Mouse (Mus musculus) heart, adult 8-10 months (tissue): ENCODE data around the gene Olfr1446. TPM values are rescaled to one million over a fixed set of nuclear protein-coding genes. Genes with fewer than 3 reads are reported as not detected.

Experiments
- DNase-seq: peaks from one replicate; pipeline ENCODE4 v3.0.0; 2022; ENCODE audit warnings: low spot score
- total RNA-seq, 4 experiments: library from RNA; stranded (reverse); gene quantifications; 2 replicates each; pipeline ENCODE4 v1.2.4; 2022

Gene Olfr1446
- total RNA-seq = not detected

DNA sequence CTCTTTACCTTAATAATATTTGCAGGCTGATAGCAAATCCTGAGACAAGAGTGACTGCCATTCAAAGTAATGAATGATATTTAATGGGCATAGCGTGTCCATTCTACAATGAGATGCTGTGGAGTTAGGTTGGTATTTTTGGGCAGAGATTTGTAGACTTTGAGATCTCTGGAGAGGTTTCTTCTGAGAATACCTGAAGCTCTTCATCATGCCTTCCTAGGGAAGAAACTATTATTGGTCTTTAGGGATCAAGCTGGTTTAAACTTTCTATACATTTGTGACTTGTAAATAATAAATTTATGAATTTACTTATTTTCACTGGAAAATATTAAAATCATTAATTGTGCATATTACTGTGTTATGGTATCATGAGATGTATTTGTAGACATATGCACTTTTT lies at the start of gene Olfr1446:
Gene Olfr1446 (minus strand): TSS at position 101 of the 400 bp plus-strand sequence.
- no peak for DNase-seq

DNA sequence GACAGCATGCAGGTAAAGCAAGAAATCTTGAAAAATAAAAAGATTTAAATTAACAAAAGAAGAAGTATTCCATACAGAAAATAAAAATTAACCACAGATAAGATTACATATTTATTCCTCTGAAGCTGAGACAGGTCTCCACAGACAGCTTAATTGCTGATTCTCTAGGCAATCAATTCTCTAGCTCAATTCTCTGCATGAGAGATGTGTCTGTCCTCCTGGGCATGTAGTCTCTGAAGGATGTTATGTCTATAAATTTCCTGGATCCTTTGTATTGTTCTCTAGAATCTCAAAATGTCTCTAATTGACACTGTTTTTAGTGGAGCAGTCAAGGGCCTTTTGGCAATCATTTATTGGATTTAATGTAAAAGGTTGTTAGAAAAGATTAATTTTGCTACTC lies 37.2 kb upstream of the Olfr1446 start, which contains the start of gene Olfr1449:
Gene Olfr1449 (plus strand): TSS at position 301 of the 400 bp plus-strand sequence.
- DNase-seq = no peak

DNA sequence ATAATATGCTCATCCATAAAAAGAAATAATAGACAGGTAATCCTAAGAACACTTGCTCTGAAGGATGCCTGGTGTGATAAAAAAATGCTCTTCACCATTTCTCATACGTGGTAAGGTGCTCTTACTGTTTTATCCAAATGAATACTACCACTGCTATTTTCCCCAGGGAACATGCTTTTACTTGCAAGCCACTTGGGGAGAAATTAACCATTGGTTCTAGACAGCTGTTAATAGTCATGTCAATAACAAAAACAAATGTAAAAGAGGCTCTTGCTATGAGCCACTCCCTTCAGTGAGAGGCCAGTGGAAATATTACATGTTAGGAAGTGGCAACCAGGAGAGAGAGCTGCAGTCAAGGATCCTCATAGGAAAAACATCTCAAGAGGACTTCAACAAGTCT lies 31.0 kb upstream of the Olfr1446 start, which contains the start of gene Olfr1448:
Gene Olfr1448 (minus strand): TSS at position 101 of the 400 bp plus-strand sequence.
- DNase-seq = no peak

DNA sequence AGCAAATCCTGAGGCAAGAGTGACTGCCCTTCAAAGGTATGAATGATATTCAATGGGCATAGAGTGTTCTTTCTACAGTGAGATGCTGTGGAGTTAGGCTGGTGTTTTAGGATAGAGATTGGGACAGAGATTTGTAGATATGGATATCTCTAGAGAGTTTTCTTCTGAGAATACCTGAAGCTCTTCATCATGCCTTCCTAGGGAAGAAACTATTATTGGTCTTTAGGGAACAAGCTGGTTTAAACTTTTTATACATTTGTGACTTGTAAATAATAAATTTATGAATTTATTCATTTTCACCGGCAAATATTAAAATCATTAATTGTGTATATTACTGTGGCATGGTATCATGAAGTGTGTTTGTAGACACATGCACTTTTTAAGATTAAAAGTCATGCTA lies 10.3 kb upstream of the Olfr1446 start, which contains the start of gene Olfr1447:
Gene Olfr1447 (minus strand): TSS at position 101 of the 400 bp plus-strand sequence.
- DNase-seq = no peak

DNA sequence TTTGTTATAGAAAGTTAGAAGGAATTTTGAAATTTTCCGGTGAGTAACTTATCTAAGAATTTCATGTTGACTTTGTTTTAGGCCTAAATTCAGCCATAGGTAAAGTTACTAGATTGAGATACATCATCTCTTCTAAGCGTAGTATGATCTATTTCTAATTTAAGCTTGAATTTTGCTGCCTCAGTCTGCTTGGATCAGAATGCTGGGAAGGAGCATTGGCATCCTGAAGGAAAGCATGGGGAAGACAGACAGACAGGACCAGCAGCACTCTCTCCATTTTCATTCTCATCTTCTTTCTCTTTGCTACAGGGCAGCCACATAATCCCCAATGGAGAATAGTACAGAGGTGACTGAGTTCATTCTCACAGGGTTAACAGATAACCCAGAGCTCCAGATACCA lies 9.8 kb downstream of the Olfr1446 start, which contains the start of gene Olfr1445:
Gene Olfr1445 (plus strand): TSS at position 301 of the 400 bp plus-strand sequence.
- DNase-seq = no peak

DNA sequence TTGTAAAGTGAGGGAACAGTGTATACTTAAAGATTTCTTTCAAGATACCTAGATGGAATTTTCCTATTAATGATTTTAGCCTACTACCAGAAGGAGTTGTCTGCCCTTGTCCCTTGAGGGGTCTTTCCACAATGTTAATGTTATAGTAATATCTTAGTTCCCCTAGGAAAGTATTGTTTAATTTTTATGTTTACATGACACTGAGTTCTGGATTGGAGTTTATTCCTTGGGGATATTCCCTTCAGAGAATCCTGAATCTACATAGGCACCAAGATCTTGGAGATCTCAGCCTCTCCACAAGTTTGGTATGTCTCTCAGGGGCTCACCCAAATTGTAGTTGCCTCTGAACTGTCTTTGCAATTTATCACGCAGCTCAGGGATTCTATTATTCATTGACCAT lies 36.3 kb downstream of the Olfr1446 start, which contains the start of gene Olfr1444:
Gene Olfr1444 (plus strand): TSS at position 301 of the 400 bp plus-strand sequence.
- no peak for DNase-seq

DNA sequence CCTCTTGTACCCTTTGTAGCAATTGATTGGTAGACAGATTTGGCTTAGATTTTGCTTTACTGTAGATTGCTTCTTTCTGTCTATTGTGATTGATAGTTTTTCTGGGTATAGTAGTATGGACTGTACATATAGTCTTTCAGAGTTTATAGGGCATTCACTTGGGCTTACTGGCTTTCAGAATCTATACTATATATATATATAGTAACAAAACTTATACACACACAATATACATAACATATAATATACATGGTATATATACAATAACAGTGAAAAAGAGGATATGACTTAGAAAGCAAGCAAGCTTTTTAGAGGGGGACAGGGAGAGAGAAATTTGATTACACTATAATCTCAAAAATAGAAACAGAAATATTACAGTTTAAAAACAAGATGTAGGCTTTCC lies 46.9 kb downstream of the Olfr1446 start, which contains the start of gene Gm5244:
Gene Gm5244 (plus strand): TSS at position 301 of the 400 bp plus-strand sequence.
- DNase-seq = no peak

GRCm38 (mm10) chr19:12838507-12838906 lies 54.8 kb downstream of the Olfr1446 start:
- DNase-seq = no peak

Other genes with a start within 250 kb of the Olfr1446 start
- not detected for gene Olfr1442, start 223.1 kb downstream of the Olfr1446 start, total RNA-seq
- gene Olfr1443, start 215.4 kb downstream of the Olfr1446 start, total RNA-seq = not detected
- gene Keg1, start 197.7 kb downstream of the Olfr1446 start, total RNA-seq = not detected
- 1 to 10 TPM in 1 of 4 experiments, under 1 TPM in 3; 0.52 to 1.9 (median 0.95) TPM for gene Cntf, start 127.9 kb downstream of the Olfr1446 start, total RNA-seq
- gene Zfp91, start 97.4 kb downstream of the Olfr1446 start, total RNA-seq = 10 to 100 TPM; 75.1 to 88.7 (median 81.0) TPM
- gene Lpxn, start 97.3 kb downstream of the Olfr1446 start, total RNA-seq = 1 to 10 TPM in 1 of 4 experiments, under 1 TPM in 3; 0.60 to 1.1 (median 0.71) TPM
- gene Gm5244, start 46.8 kb downstream of the Olfr1446 start, total RNA-seq = not detected
- not detected for gene Olfr1444, start 36.2 kb downstream of the Olfr1446 start, total RNA-seq
- gene Olfr1445, start 9.7 kb downstream of the Olfr1446 start, total RNA-seq = not detected
- not detected for gene Olfr1447, start 10.2 kb upstream of the Olfr1446 start, total RNA-seq
- gene Olfr1448, start 30.9 kb upstream of the Olfr1446 start, total RNA-seq = not detected
- not detected for gene Olfr1449, start 37.3 kb upstream of the Olfr1446 start, total RNA-seq
- gene Olfr1450, start 56.7 kb upstream of the Olfr1446 start, total RNA-seq = not detected
- gene Olfr1451, start 101.5 kb upstream of the Olfr1446 start, total RNA-seq = not detected
- gene Olfr1453, start 134.8 kb upstream of the Olfr1446 start, total RNA-seq = not detected
- not detected for gene Olfr1454, start 167.1 kb upstream of the Olfr1446 start, total RNA-seq
- gene Olfr1457, start 204.4 kb upstream of the Olfr1446 start, total RNA-seq = not detected
- gene Olfr1458, start 213.3 kb upstream of the Olfr1446 start, total RNA-seq = not detected